Mouse (Mus musculus) fibroblast of lung, adult 2 months (primary cell): ENCODE measurements around the gene Prtn3.
"Not testable (repeated sequence)": the region's sequence is repeated elsewhere in the genome, so short reads cannot be mapped to it uniquely, and the experiment has no call there.

ENCODE experiments used
- DNase-seq: peaks from one replicate; pipeline ENCODE4 v3.0.0-alpha.2; 2011; ENCODE audit warnings: low read depth

Gene Prtn3

GRCm38 (mm10) chr10:79877757-79878156 is 3.5 kb downstream of the Prtn3 start:
- no peak for DNase-seq

- no peak for DNase-seq
Measured at GRCm38 (mm10) chr10:79879527-79879926, 5.3 kb downstream of the Prtn3 start.

- no peak for DNase-seq
Measured at GRCm38 (mm10) chr10:79880721-79881120, 6.4 kb downstream of the Prtn3 start.

GRCm38 (mm10) chr10:79881981-79882380 is 7.7 kb downstream of the Prtn3 start:
- DNase-seq = no peak

GRCm38 (mm10) chr10:79883297-79884084 is 9.2 kb downstream of the Prtn3 start:
- peak; percentile 58 for DNase-seq

- no peak for DNase-seq
Measured at GRCm38 (mm10) chr10:79884446-79884845, 10.2 kb downstream of the Prtn3 start.

GRCm38 (mm10) chr10:79884938-79885337 is 10.7 kb downstream of the Prtn3 start:
- DNase-seq = not testable (repeated sequence)

GRCm38 (mm10) chr10:79886054-79886453 is 11.8 kb downstream of the Prtn3 start, which contains the start of gene Elane:
Gene Elane (plus strand): TSS chr10:79886247.
- DNase-seq = no peak

- no peak for DNase-seq
Measured at GRCm38 (mm10) chr10:79886611-79887010, 12.3 kb downstream of the Prtn3 start.

GRCm38 (mm10) chr10:79889386-79889785 is 15.1 kb downstream of the Prtn3 start:
- no peak for DNase-seq

GRCm38 (mm10) chr10:79890670-79891069 is 16.4 kb downstream of the Prtn3 start, which contains the start of gene Cfd:
Gene Cfd (plus strand): TSS chr10:79890853.
- DNase-seq = no peak

- DNase-seq = not testable (repeated sequence)
Measured at GRCm38 (mm10) chr10:79892451-79893118, 18.3 kb downstream of the Prtn3 start.

- DNase-seq = no peak
Measured at GRCm38 (mm10) chr10:79896306-79896705, 22.0 kb downstream of the Prtn3 start.

- DNase-seq = no peak
Measured at GRCm38 (mm10) chr10:79896814-79897213, 22.5 kb downstream of the Prtn3 start.

GRCm38 (mm10) chr10:79897316-79898245 is 23.3 kb downstream of the Prtn3 start:
- no peak for DNase-seq

- no peak for DNase-seq
Measured at GRCm38 (mm10) chr10:79900951-79901410, 26.7 kb downstream of the Prtn3 start.

- no peak for DNase-seq
Measured at GRCm38 (mm10) chr10:79906712-79907111, 32.4 kb downstream of the Prtn3 start.

- no peak for DNase-seq
Measured at GRCm38 (mm10) chr10:79907415-79907814, 33.1 kb downstream of the Prtn3 start.

GRCm38 (mm10) chr10:79908167-79909091 is 34.2 kb downstream of the Prtn3 start, which contains the start of gene Med16:
Gene Med16 (minus strand): TSS chr10:79908923.
- DNase-seq = peak; percentile 91

GRCm38 (mm10) chr10:79909092-79909922 is 35.0 kb downstream of the Prtn3 start:
- DNase-seq = no peak
